Mouse (Mus musculus): ENCODE measurements around the gene Rnf144b.

The Rnf144b gene

DNA sequence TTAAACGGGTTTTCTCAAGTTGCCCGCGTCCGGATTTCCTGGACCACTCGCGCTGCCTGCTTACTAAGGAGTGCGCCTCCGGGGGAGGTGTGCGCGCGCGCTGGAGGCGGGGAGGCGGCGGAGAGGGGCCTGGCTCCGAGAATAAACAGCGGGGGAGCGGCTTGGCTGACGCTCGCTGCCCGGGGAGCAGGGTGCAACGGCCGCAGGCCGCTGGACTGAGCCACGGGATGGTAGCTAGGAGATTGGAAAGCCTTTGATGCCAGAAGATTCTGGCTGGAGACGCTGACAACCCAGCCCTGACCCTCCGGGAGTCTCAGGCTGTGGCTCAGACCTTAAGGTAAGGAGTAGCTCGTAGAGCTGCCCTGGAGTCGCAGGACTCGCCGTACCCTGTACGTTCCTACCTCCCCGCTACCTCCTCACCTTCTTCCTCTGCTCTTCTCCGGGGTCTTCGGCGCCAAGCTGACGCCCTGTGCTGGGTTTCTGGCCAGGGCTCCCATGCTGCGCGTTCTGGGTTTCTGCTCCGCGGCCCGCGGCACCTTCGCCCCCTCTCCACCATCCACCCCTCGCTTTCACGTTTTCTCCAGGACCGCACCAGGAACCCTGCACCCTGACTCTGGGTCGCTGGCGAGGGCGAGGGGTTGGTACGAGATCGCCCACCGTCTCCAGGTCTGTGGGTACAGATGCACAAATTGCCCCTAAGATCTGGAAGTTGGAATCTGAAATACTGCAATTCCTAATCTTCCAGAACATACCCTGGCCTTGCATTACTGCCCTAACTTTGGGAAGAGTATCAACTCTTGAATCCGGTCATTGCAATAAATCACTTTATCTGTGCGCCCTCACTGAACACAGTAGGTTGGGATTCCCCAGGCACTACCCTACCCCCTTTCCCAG, at the start of gene Rnf144b:
Rnf144b (plus strand) TSS at position 120 of the 894 bp plus-strand sequence.
- DNase-seq (ENCODE audit: low read depth) = peak; percentile 57

- DNase-seq (ENCODE audit: low read depth) = no peak
These were observed 46.3 kb upstream of the Rnf144b start for GRCm38 (mm10) chr13:47076156-47076555.

GRCm38 (mm10) chr13:47077367-47077766, 45.1 kb upstream of the Rnf144b start:
- no peak for DNase-seq (ENCODE audit: low read depth)

DNA sequence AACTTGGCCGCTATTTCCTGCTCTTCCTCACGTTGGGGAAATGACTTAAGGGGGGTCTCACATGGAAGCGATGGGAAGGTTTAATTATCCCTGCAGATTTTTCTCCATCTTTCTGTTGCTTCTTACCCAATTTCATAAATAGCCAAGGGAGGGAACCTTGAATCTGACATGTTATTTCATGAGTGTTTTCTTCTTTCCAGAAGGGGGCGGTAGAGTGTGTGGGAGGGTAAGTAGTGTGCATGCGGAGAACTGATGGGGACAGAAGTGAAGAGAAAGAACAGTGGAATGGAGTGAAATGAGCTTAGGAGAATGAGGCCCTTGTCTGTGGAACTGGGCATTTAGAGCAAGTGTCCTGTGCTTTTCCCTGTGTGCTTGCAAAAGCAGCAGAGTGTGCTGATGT, 43.7 kb upstream of the Rnf144b start:
- DNase-seq (ENCODE audit: low read depth) = peak; percentile 29

- peak; percentile 43 for DNase-seq (ENCODE audit: low read depth)
These were observed 41.5 kb upstream of the Rnf144b start for GRCm38 (mm10) chr13:47080905-47081505.

DNA sequence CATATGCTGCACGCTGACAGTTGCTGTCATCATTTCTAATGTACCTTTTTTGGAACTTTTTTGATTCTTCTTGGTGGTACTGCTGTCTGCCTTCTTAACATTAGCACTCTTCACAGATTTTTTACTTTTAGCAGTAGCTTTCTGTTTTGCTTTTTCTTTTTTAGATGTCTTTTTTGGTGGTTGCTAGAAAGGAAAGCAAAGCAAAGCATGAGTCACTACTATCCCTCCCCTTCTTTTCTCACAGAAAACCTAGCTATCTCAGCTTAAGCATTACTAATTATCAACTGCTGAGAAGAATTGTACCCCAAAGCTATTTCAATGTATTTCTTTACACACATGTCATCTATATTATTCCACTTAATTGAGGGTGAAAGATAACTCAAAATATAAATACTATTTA, 34.0 kb upstream of the Rnf144b start:
- no peak for DNase-seq (ENCODE audit: low read depth)

DNA sequence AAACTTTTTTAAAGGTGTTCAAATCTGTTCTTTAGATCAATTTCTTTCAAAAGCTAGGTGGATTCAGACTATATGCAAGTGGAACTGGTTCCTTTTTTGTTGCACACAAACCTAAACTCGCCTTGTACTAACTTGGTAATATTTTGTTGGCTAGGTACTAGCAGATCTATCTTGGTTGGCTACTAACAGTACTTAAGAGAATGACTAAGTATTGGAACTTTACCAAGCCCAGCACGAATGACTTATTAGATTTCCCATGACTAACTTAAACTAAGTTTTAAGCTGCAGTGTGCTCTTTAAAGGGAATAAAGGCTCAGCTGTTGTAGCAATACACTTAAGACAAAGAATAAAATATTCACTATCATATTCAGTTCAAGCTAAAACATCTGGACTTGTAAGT, 33.2 kb upstream of the Rnf144b start:
- DNase-seq (ENCODE audit: low read depth) = no peak

GRCm38 (mm10) chr13:47093791-47094190, 28.7 kb upstream of the Rnf144b start:
- DNase-seq (ENCODE audit: low read depth) = no peak

GRCm38 (mm10) chr13:47096591-47096990, 25.9 kb upstream of the Rnf144b start:
- DNase-seq (ENCODE audit: low read depth) = no peak

- DNase-seq (ENCODE audit: low read depth) = no peak
These were observed 23.2 kb upstream of the Rnf144b start for GRCm38 (mm10) chr13:47099265-47099664.

- DNase-seq (ENCODE audit: low read depth) = no peak
These were observed 21.9 kb upstream of the Rnf144b start for GRCm38 (mm10) chr13:47100587-47100986.

- DNase-seq (ENCODE audit: low read depth) = peak; percentile 61
These were observed 18.3 kb upstream of the Rnf144b start for GRCm38 (mm10) chr13:47104146-47104545.

DNA sequence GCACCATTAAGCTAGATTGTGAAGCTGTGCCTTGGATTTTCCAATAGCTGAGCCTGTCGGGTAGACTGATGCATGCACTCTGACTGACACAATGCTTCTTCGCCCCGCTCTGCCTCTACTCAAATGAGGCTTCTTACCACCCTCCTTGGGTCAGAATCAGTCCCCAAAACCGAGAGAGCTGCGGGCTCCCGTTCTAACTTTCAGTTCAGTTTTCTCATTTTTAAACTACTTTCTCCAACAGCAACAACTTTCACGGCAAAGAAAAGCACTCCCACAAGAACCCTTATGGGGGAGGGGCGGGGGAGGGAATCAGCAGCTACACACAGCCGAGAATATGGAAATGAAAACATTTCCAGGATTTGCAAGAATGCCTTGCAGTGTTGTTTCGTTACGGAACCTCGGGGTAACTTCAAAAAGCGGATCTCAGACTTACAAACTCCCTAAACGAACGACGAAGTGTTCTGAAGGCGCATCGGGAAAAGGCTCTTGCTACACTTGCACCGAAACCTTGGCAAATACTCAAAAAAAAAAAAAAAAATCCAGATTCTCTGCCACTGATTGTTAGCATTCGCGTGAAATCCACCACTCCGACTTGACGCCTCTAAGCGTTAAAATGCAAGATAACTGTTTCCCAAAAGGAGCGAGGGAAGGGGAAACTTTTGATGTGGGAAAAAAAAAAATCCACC, 17.5 kb upstream of the Rnf144b start:
- peak; percentile 60 for DNase-seq (ENCODE audit: low read depth)

DNA sequence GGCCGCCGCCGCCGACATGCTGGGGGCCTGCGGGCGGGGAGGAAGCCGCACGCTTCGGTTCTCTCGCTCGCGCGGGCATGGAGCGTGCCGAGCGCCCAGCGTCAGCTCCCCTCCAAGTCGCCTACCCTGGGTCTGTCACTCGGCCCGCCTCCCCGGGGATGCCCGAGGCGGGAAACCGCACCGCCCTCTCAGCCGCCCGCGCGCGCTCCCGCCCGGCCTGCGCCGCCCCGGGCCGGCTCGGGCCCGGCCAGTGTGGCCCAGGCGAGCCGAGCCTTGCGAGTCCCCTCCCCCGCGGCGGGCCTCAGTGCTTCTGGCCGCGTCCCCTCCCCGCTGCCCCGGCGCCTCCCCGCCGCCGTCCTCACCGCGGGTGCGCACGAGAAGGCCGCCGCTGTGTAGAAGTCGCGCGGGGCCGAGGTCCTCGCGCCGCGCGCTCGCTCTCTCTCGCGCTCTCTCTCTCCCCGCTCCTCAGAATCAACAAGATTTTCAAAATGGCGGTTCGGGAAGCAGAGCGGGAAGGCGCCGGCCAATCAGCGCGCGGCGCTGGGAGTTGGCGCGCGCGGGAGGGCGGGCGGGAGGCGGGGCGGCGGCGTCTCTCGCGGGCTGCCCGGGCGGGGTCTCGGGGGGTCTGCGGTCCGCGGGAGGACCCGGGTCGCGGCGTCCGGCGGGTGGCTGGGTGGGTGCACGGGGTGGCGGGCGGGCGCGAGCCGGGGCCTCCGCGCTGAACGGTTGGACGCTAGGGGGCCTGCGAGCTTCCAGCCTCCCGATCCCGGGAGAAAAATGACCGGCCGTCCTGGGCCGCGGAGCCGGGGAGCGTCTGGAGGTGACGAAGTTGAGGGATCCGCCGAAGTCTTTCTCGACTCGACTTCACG, 16.5 kb upstream of the Rnf144b start, which contains the start of gene Dek:
Dek (minus strand) TSS at position 491 of the 869 bp plus-strand sequence.
- peak; percentile 92 for DNase-seq (ENCODE audit: low read depth)

GRCm38 (mm10) chr13:47106580-47106888, 15.9 kb upstream of the Rnf144b start:
- no peak for DNase-seq (ENCODE audit: low read depth)

GRCm38 (mm10) chr13:47109239-47109638, 13.2 kb upstream of the Rnf144b start:
- DNase-seq (ENCODE audit: low read depth) = no peak

DNA sequence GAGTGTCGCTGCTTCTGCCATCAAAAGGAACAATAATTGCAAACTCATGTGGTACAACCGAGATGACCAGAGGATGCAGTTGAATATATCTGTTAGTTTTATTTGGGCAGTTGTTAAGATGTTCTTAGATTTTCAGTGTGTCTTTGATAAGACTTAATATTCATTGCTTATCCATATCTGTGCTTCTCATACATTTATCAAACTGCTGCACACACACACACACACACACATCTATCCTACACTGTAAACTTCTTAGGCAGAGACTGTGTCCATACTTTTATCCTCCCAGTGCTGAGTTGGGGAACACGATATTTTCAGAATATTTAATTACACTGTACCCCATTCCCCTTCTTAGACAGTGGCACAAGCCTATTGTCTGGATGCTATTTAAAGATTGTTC, 11.3 kb upstream of the Rnf144b start:
- no peak for DNase-seq (ENCODE audit: low read depth)

DNA sequence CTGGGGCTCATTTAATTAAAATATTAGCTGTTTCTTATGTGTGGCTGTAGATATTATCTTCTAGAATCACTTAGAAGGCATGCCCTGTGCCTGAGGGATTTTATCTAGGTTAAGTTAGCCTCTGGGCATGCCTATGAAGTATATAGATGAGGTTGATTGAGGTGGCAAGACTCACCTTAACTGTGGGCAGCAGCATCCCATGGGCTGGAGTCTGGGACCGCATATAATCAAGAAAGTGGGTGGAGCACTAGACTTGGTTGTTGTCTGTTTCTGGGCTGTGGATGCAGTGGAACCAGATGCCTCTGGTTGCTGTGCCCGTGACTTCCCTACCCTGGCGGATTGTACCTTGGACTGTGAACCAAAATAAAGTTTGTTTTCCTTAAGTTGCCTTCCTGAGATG, 10.4 kb upstream of the Rnf144b start:
- DNase-seq (ENCODE audit: low read depth) = no peak

DNA sequence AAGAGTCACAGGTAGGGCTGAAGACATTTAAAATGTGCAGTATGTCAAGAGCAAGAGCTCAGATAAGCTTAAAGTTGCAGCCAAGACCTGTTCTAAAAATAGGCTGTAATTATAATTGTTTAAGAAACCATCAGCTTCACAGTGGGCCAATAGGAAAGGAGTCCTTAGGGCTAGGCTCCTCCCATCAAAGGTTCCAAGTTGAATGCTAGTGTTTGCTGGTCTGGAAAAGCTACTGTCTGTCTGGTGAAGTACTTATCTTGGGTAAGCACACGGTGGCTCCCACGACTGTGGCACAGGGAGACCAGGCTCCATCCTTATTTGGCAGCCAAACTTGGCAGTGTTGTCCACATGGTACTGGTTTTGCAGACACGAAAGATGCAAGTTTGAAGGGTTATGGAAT, 9.5 kb upstream of the Rnf144b start:
- no peak for DNase-seq (ENCODE audit: low read depth)

DNA sequence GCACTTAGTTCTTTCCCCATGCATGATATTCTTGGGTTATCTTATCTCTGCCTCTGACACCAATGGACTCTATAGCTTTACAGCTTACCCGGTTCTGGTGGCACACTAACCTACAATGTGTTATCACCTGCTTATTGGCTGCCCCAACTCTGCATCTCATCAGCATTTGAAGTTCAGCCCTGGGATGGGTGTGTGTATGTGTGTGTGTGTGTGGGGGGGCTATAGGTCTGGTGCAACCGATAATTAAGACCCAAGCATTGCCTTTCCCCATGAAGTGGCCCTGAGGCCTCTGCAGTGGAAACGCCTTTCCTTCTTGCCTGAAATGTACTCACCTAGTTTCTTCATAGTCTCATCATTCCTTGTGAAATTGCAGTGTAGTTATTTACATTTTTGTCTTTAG, 6.5 kb upstream of the Rnf144b start:
- no peak for DNase-seq (ENCODE audit: low read depth)

DNA sequence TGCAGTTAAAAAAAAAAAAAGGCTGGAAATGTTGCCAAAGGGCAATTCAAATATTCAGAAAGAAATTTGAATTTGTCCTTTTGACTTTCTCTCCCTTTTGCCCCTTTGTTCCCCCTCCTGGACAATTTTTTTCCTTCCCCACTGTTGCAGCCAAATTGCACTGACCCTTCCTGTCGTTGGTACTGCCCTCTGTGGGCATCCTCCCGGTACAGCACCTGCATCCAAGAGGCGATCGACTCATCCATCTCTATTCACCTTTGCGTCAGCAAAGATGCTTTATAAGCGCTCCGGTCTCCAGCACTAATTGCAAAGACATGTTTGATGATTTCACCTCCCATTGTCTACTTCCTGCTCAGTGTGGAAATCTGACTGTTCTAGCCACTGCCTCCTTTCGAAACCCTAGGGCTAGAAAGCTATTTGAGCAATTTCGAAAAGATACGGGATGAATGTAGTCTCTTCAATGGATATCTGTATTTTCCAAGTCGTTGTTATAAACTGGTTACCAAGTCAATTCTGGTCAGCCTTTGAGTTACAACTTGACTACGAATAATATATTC, 1.0 kb upstream of the Rnf144b start:
- no peak for DNase-seq (ENCODE audit: low read depth)

DNA sequence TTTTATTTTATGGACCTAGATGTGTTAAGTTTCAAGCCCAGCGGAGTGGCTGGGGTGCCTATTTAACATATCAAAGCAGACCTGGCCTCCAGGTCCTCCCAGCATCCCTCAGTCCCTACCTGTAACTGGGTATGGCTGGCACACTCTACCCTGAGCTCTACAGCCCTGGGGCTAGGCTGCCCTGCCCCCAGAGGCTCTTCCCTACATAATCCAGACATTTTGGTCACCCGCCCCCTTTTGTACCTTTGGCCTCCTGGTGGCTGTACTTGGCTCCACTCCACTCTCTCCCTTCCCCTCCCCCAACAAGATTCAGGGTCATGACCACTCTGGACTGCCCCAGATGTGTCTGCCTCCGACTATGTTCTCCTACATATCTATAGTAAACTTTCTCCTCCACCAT, 2.0 kb downstream of the Rnf144b start:
- no peak for DNase-seq (ENCODE audit: low read depth)
